ENCODE assay signal across 17 mouse cellular contexts in the genomic region with DNA sequence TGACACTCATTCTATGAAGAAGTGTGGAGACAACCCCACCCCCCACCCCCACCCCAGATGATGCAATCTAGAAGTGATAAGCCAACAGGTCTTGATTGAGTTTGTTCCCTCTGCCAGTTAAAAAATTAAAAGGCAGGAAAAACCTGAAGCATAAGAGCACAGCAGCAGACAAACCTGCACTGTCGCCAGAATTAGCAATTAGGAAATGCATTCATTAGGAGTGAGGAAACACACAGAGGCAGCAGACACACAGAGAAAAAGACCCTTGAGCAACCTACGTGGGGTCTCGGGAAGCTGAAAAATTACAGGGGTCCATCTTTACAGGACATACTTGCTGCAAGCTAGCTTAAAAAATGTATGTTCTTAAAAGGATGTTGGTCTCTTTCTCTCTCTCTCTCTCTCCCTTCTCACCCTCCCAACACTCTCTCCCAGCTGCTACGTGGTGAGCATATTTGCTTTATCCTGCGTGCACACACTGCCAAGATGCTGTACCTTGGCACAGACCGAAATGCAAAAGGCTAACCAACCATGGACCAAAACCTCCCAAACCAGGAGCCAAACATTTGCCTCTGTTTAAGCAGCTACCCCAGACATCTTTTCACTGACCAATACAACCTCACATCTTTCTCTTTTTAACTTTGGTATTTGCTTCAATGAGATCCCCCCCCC.
A peak's percentile ranks its signal among the peaks of the same experiment; 100 is the strongest.
DNase-seq lines count a peak whose midpoint lies in the region; ATAC-seq and TF ChIP-seq lines count a peak whose summit lies in the region.
"Had no signal": no experiment of that assay in that cellular context is flagged by ENCODE, and none has a peak within 500 bp of the region (broad histone marks: within the 10 kb centered on the region; RNA-seq: fewer than 3 reads in every experiment).

No protein-coding gene starts in this region.

- no peaks in the 10 kb centered on the region for H3K36me3 ChIP-seq in hindbrain, embryonic 14.5 days (replicated peaks; ENCODE audit: control insufficient read depth, insufficient read depth)
- no peaks in the 10 kb centered on the region for H3K36me3 ChIP-seq in hindbrain, embryonic 11.5 days (ENCODE audit: control insufficient read depth, insufficient read depth, low read length)
- H3K36me3 ChIP-seq in midbrain, embryonic 11.5 days (ENCODE audit: control insufficient read depth, insufficient read depth, low read length): no peaks in the 10 kb centered on the region
- H3K36me3 ChIP-seq in midbrain, embryonic 13.5 days: no peaks in the 10 kb centered on the region
- no peaks in the 10 kb centered on the region for H3K36me3 ChIP-seq in forebrain, postnatal 0 days (ENCODE audit: insufficient read depth)
- H3K36me3 ChIP-seq: G1E; intestine, embryonic 15.5 days; stomach, embryonic 15.5 days had no signal

- peak; percentile 38 for DNase-seq in hindbrain, embryonic 14.5 days (ENCODE audit: low spot score)
- DNase-seq in hindbrain, embryonic 11.5 days (ENCODE audit: low spot score): no peak
- DNase-seq in midbrain, embryonic 11.5 days (ENCODE audit: low spot score, missing footprints): peak; percentile 19
- DNase-seq in forebrain, postnatal 0 days: peak; percentile 54
- peak; percentile 19 to 26 for DNase-seq in layer of hippocampus, postnatal 36 days
- no peak for DNase-seq in adrenal gland, adult 2 months
- DNase-seq: adrenal gland, postnatal 36 days; cerebellum, adult 11-12 months; gastrocnemius, adult 2 months; heart, adult 2 months; kidney, postnatal 14 days; lung, postnatal 36 days had no signal

- WGBS in hindbrain, embryonic 14.5 days: 67% methylated on average over 6 of the region's 6 CpGs
- 83% methylated on average over 6 of the region's 6 CpGs for WGBS in hindbrain, embryonic 11.5 days
- WGBS in midbrain, embryonic 11.5 days: 76% methylated on average over 6 of the region's 6 CpGs
- WGBS in midbrain, embryonic 13.5 days: 73% methylated on average over 6 of the region's 6 CpGs
- whole genome bisulfite sequencing in forebrain, postnatal 0 days: 35% methylated on average over 6 of the region's 6 CpGs

- no peak for TF ChIP-seq CTCF in forebrain, postnatal 0 days (IDR thresholded peaks at IDR 0.05; ENCODE audit: low read depth)

- peak; percentile 61; the same call in 1 of the 2 replicates for ATAC-seq in hindbrain, embryonic 14.5 days (ENCODE audit: low FRiP score)
- ATAC-seq in hindbrain, embryonic 11.5 days (ENCODE audit: low FRiP score): no peak
- ATAC-seq in midbrain, embryonic 11.5 days (ENCODE audit: low FRiP score): no peak
- ATAC-seq in midbrain, embryonic 13.5 days: no peak
- peak; percentile 81 for ATAC-seq in forebrain, postnatal 0 days
- ATAC-seq in megakaryocyte, adult 5-6 weeks (ENCODE audit: poor library complexity, severe bottlenecking): no peak
- ATAC-seq: intestine, embryonic 15.5 days had no signal

- no peaks in the 10 kb centered on the region for H3K4me1 ChIP-seq in hindbrain, embryonic 14.5 days (replicated peaks; ENCODE audit: control insufficient read depth, insufficient read depth, low read length)
- no peaks in the 10 kb centered on the region for H3K4me1 ChIP-seq in hindbrain, embryonic 11.5 days (replicated peaks; ENCODE audit: control insufficient read depth, insufficient read depth, low read length)
- no peaks in the 10 kb centered on the region for H3K4me1 ChIP-seq in midbrain, embryonic 11.5 days (ENCODE audit: control insufficient read depth, insufficient read depth, low read length)
- H3K4me1 ChIP-seq in midbrain, embryonic 13.5 days (replicated peaks): no peaks in the 10 kb centered on the region
- peaks cover 7% of the 10 kb centered on the region; the same call in 1 of the 2 replicates for H3K4me1 ChIP-seq in forebrain, postnatal 0 days (ENCODE audit: insufficient read depth)
- H3K4me1 ChIP-seq: intestine, embryonic 15.5 days; stomach, embryonic 15.5 days had no signal

- no peak overlapping the region for H3K9ac ChIP-seq in hindbrain, embryonic 14.5 days
- H3K9ac ChIP-seq in hindbrain, embryonic 11.5 days (ENCODE audit: low read depth, low read length): no peak overlapping the region
- H3K9ac ChIP-seq in midbrain, embryonic 11.5 days (ENCODE audit: low read length): no peak overlapping the region
- H3K9ac ChIP-seq in midbrain, embryonic 13.5 days (replicated peaks): no peak overlapping the region
- H3K9ac ChIP-seq in forebrain, postnatal 0 days: no peak overlapping the region
- H3K9ac ChIP-seq: intestine, embryonic 15.5 days; stomach, embryonic 15.5 days had no signal

- no peak overlapping the region for H3K4me2 ChIP-seq in hindbrain, embryonic 14.5 days (replicated peaks)
- no peak overlapping the region for H3K4me2 ChIP-seq in hindbrain, embryonic 11.5 days (replicated peaks; ENCODE audit: low read depth, low read length)
- H3K4me2 ChIP-seq in midbrain, embryonic 11.5 days: no peak overlapping the region
- H3K4me2 ChIP-seq in midbrain, embryonic 13.5 days (replicated peaks): no peak overlapping the region
- no peak overlapping the region; the same call in 1 of the 2 replicates for H3K4me2 ChIP-seq in forebrain, postnatal 0 days (ENCODE audit: low read depth)
- H3K4me2 ChIP-seq: intestine, embryonic 15.5 days; stomach, embryonic 15.5 days had no signal

- no peaks in the 10 kb centered on the region for H3K27me3 ChIP-seq in hindbrain, embryonic 14.5 days (ENCODE audit: control insufficient read depth, insufficient read depth, low read length)
- no peaks in the 10 kb centered on the region for H3K27me3 ChIP-seq in hindbrain, embryonic 11.5 days (ENCODE audit: control insufficient read depth, insufficient read depth, low read length)
- H3K27me3 ChIP-seq in midbrain, embryonic 11.5 days (ENCODE audit: control insufficient read depth, insufficient read depth, low read length): no peaks in the 10 kb centered on the region
- no peaks in the 10 kb centered on the region for H3K27me3 ChIP-seq in midbrain, embryonic 13.5 days
- H3K27me3 ChIP-seq in forebrain, postnatal 0 days (ENCODE audit: insufficient read depth, low read length): no peaks in the 10 kb centered on the region
- H3K27me3 ChIP-seq: intestine, embryonic 15.5 days; stomach, embryonic 15.5 days had no signal

- no peak overlapping the region for H3K4me3 ChIP-seq in hindbrain, embryonic 14.5 days (replicated peaks; ENCODE audit: low read length)
- no peak overlapping the region for H3K4me3 ChIP-seq in hindbrain, embryonic 11.5 days (ENCODE audit: low read depth, low read length)
- H3K4me3 ChIP-seq in midbrain, embryonic 11.5 days (ENCODE audit: low read depth, low read length): no peak overlapping the region
- H3K4me3 ChIP-seq in midbrain, embryonic 13.5 days (replicated peaks): no peak overlapping the region
- H3K4me3 ChIP-seq in forebrain, postnatal 0 days (ENCODE audit: low read depth, low read length): no peak overlapping the region
- H3K4me3 ChIP-seq: gastrocnemius, adult 2 months; heart, adult 2 months; intestine, embryonic 15.5 days; stomach, embryonic 15.5 days had no signal

- H3K27ac ChIP-seq in hindbrain, embryonic 14.5 days: no peak overlapping the region
- no peak overlapping the region for H3K27ac ChIP-seq in hindbrain, embryonic 11.5 days (ENCODE audit: low read depth, low read length)
- no peak overlapping the region for H3K27ac ChIP-seq in midbrain, embryonic 11.5 days (ENCODE audit: low read depth, low read length)
- H3K27ac ChIP-seq in midbrain, embryonic 13.5 days: no peak overlapping the region
- no peak overlapping the region for H3K27ac ChIP-seq in forebrain, postnatal 0 days (ENCODE audit: low read depth, low read length)
- H3K27ac ChIP-seq: gastrocnemius, adult 2 months; heart, adult 2 months; intestine, embryonic 15.5 days; stomach, embryonic 15.5 days had no signal

- no peaks in the 10 kb centered on the region for H3K9me3 ChIP-seq in hindbrain, embryonic 14.5 days (ENCODE audit: control insufficient read depth, low read length)
- no peaks in the 10 kb centered on the region for H3K9me3 ChIP-seq in hindbrain, embryonic 11.5 days (ENCODE audit: control insufficient read depth, low read length)
- no peaks in the 10 kb centered on the region for H3K9me3 ChIP-seq in midbrain, embryonic 11.5 days (ENCODE audit: control insufficient read depth, low read length)
- H3K9me3 ChIP-seq in midbrain, embryonic 13.5 days: no peaks in the 10 kb centered on the region
- H3K9me3 ChIP-seq in forebrain, postnatal 0 days (ENCODE audit: low read length): no peaks in the 10 kb centered on the region
- H3K9me3 ChIP-seq: G1E; intestine, embryonic 15.5 days; stomach, embryonic 15.5 days had no signal

Comparison
In these comparisons a context has a peak if more than half of its experiments do, and no peak if none do; other contexts are left out.
1. ATAC-seq: peak in hindbrain, embryonic 14.5 days (single experiment) and forebrain, postnatal 0 days (single experiment); none in hindbrain, embryonic 11.5 days (single experiment), midbrain, embryonic 11.5 days (single experiment), midbrain, embryonic 13.5 days (single experiment) and megakaryocyte, adult 5-6 weeks (single experiment).
2. DNase-seq: peak in hindbrain, embryonic 14.5 days (single experiment), midbrain, embryonic 11.5 days (single experiment), forebrain, postnatal 0 days (single experiment) and layer of hippocampus, postnatal 36 days (2 of 2); none in hindbrain, embryonic 11.5 days (single experiment) and adrenal gland, adult 2 months (single experiment).